In genomic region chr19:6942764-6943163, GRCm38 (mm10) we compare ENCODE assay signal across 9 mouse cellular contexts. TPM values are rescaled to one million over a fixed set of nuclear protein-coding genes. Genes with fewer than 3 reads are reported as not detected.
A peak's percentile ranks its signal among the peaks of the same experiment; 100 is the strongest.
DNase-seq lines count a peak whose midpoint lies in the region; ATAC-seq and TF ChIP-seq lines count a peak whose summit lies in the region.
"Had no signal": no experiment of that assay in that cellular context is flagged by ENCODE, and none has a peak within 500 bp of the region (broad histone marks: within the 10 kb centered on the region; RNA-seq: fewer than 3 reads in every experiment).

No protein-coding gene starts in this region.

- no peak for DNase-seq in layer of hippocampus, adult 2 months (ENCODE audit: low spot score in 2 of 2)
- DNase-seq in layer of hippocampus, postnatal 14 days (ENCODE audit: low spot score in 2 of 2): no peak
- DNase-seq in embryonic facial prominence, embryonic 11.5 days (ENCODE audit: low spot score): no peak
- DNase-seq in layer of hippocampus, adult 18-20 months (ENCODE audit: low spot score in 2 of 2): no peak
- no peak for DNase-seq in spleen, postnatal 10 days (ENCODE audit: low spot score in 2 of 2)

- H3K36me3 ChIP-seq in embryonic facial prominence, embryonic 11.5 days (replicated peaks; ENCODE audit: control insufficient read depth, insufficient read depth, low read depth, low read length): no peaks in the 10 kb centered on the region
- H3K36me3 ChIP-seq in hindbrain, embryonic 15.5 days: no peaks in the 10 kb centered on the region
- H3K36me3 ChIP-seq in midbrain, embryonic 16.5 days (ENCODE audit: control insufficient read depth, insufficient read depth, low read length): no peaks in the 10 kb centered on the region

- H3K4me2 ChIP-seq in embryonic facial prominence, embryonic 11.5 days (ENCODE audit: low read depth, low read length): peak overlapping the region; percentile 98
- H3K4me2 ChIP-seq in hindbrain, embryonic 15.5 days: peak overlapping the region; percentile 98
- peak overlapping the region; percentile 99 for H3K4me2 ChIP-seq in midbrain, embryonic 16.5 days (ENCODE audit: low read length)

- H3K27ac ChIP-seq in layer of hippocampus, adult 2 months: peak overlapping the region; percentile 98
- H3K27ac ChIP-seq in embryonic facial prominence, embryonic 11.5 days (replicated peaks; ENCODE audit: low read depth, low read length): peak overlapping the region; percentile 91; the same call in 1 of the 2 replicates
- H3K27ac ChIP-seq in hindbrain, embryonic 15.5 days (replicated peaks): peak overlapping the region; percentile 97
- H3K27ac ChIP-seq in midbrain, embryonic 16.5 days (ENCODE audit: low read length): peak overlapping the region; percentile 98

- peak overlapping the region; percentile 93 for H3K9ac ChIP-seq in embryonic facial prominence, embryonic 11.5 days (replicated peaks; ENCODE audit: low read length)
- peak overlapping the region; percentile 94 for H3K9ac ChIP-seq in hindbrain, embryonic 15.5 days
- peak overlapping the region; percentile 99 for H3K9ac ChIP-seq in midbrain, embryonic 16.5 days (ENCODE audit: low read depth, low read length)

- H3K27me3 ChIP-seq in embryonic facial prominence, embryonic 11.5 days (ENCODE audit: control insufficient read depth, insufficient read depth, low read length): no peaks in the 10 kb centered on the region
- H3K27me3 ChIP-seq in hindbrain, embryonic 15.5 days: no peaks in the 10 kb centered on the region
- H3K27me3 ChIP-seq in midbrain, embryonic 16.5 days (ENCODE audit: control insufficient read depth, insufficient read depth, low read depth, low read length): no peaks in the 10 kb centered on the region

- 22% methylated on average over 5 of the region's 5 CpGs for WGBS in embryonic facial prominence, embryonic 11.5 days
- 29% methylated on average over 5 of the region's 5 CpGs for WGBS in hindbrain, embryonic 15.5 days
- 31% methylated on average over 5 of the region's 5 CpGs for WGBS in midbrain, embryonic 16.5 days

- peak overlapping the region; percentile 81 for H3K4me3 ChIP-seq in layer of hippocampus, adult 2 months
- H3K4me3 ChIP-seq in embryonic facial prominence, embryonic 11.5 days (ENCODE audit: low read depth, low read length): peak overlapping the region; percentile 80
- H3K4me3 ChIP-seq in hindbrain, embryonic 15.5 days: peak overlapping the region; percentile 94
- peak overlapping the region; percentile 89 for H3K4me3 ChIP-seq in midbrain, embryonic 16.5 days (ENCODE audit: low read depth, low read length)

- no peak for TF ChIP-seq CTCF in layer of hippocampus, adult 2 months (conservative IDR thresholded peaks at IDR 0.05)

- no peak for ATAC-seq in embryonic facial prominence, embryonic 11.5 days (replicated peaks; ENCODE audit: insufficient number of reproducible peaks, low FRiP score, low TSS enrichment, low read depth)
- peak; percentile 4; the same call in 1 of the 2 replicates for ATAC-seq in hindbrain, embryonic 15.5 days (ENCODE audit: low FRiP score, low read depth)
- ATAC-seq in midbrain, embryonic 16.5 days: peak; percentile 9; the same call in 1 of the 2 replicates
- no peak for ATAC-seq in frontal cortex, adult (ENCODE audit: low TSS enrichment)

- no peaks in the 10 kb centered on the region for H3K9me3 ChIP-seq in embryonic facial prominence, embryonic 11.5 days (replicated peaks; ENCODE audit: control insufficient read depth, low read length)
- H3K9me3 ChIP-seq in hindbrain, embryonic 15.5 days: no peaks in the 10 kb centered on the region
- no peaks in the 10 kb centered on the region for H3K9me3 ChIP-seq in midbrain, embryonic 16.5 days (replicated peaks; ENCODE audit: control insufficient read depth, low read length, poor library complexity, severe bottlenecking)

- no peaks in the 10 kb centered on the region for H3K4me1 ChIP-seq in embryonic facial prominence, embryonic 11.5 days (ENCODE audit: control insufficient read depth, insufficient read depth, low read length)
- peaks cover 48% of the 10 kb centered on the region for H3K4me1 ChIP-seq in hindbrain, embryonic 15.5 days (replicated peaks)
- H3K4me1 ChIP-seq in midbrain, embryonic 16.5 days (ENCODE audit: control insufficient read depth, insufficient read depth, low read length): peaks cover 30% of the 10 kb centered on the region

RNA-seq across cellular contexts. Expression of gene Gpr137, which starts 0.5 kb away (rescaled TPM):
- 100 to 1,000 TPM in 1 of 2 experiments, 10 to 100 TPM in 1; 100.0 to 105 TPM for total RNA-seq in layer of hippocampus, adult 2 months (2021)
- total RNA-seq in layer of hippocampus, postnatal 14 days (2021): 10 to 100 TPM; 88.1 to 94.9 TPM
- 18.1 and 21.9 TPM in 2 replicates for polyA plus RNA-seq in embryonic facial prominence, embryonic 11.5 days (2014; fragmentation: Nextera tagmentation; extraction: Ambion mirVana)
- polyA plus RNA-seq in hindbrain, embryonic 15.5 days (2015; fragmentation: Nextera tagmentation; extraction: Ambion mirVana): 64.0 and 79.2 TPM in 2 replicates
- 68.8 and 69.7 TPM in 2 replicates for polyA plus RNA-seq in midbrain, embryonic 16.5 days (2015; fragmentation: Nextera tagmentation; extraction: Ambion mirVana)
- 100 to 1,000 TPM; 105 to 108 TPM for total RNA-seq in layer of hippocampus, adult 18-20 months (2021)

RNA-seq across cellular contexts. Expression of gene Bad, which starts 1.1 kb away (rescaled TPM):
- total RNA-seq in layer of hippocampus, adult 2 months (2021): 10 to 100 TPM; 43.1 to 43.8 TPM
- 10 to 100 TPM; 37.4 to 39.2 TPM for total RNA-seq in layer of hippocampus, postnatal 14 days (2021)
- 57.4 and 60.7 TPM in 2 replicates for polyA plus RNA-seq in embryonic facial prominence, embryonic 11.5 days (2014; fragmentation: Nextera tagmentation; extraction: Ambion mirVana)
- 90.1 and 99.1 TPM in 2 replicates for polyA plus RNA-seq in hindbrain, embryonic 15.5 days (2015; fragmentation: Nextera tagmentation; extraction: Ambion mirVana)
- 84.7 and 92.5 TPM in 2 replicates for polyA plus RNA-seq in midbrain, embryonic 16.5 days (2015; fragmentation: Nextera tagmentation; extraction: Ambion mirVana)
- total RNA-seq in layer of hippocampus, adult 18-20 months (2021): 10 to 100 TPM; 37.8 to 44.4 TPM

RNA-seq across cellular contexts. Expression of gene Kcnk4, which starts 8.4 kb away (rescaled TPM):
- total RNA-seq in layer of hippocampus, adult 2 months (2021): 10 to 100 TPM; 15.3 to 18.2 TPM
- 10 to 100 TPM; 26.2 to 26.9 TPM for total RNA-seq in layer of hippocampus, postnatal 14 days (2021)
- 0.26 and 0.32 TPM in 2 replicates for polyA plus RNA-seq in embryonic facial prominence, embryonic 11.5 days (2014; fragmentation: Nextera tagmentation; extraction: Ambion mirVana)
- 9.0 and 13.1 TPM in 2 replicates for polyA plus RNA-seq in hindbrain, embryonic 15.5 days (2015; fragmentation: Nextera tagmentation; extraction: Ambion mirVana)
- polyA plus RNA-seq in midbrain, embryonic 16.5 days (2015; fragmentation: Nextera tagmentation; extraction: Ambion mirVana): 7.7 and 11.7 TPM in 2 replicates
- total RNA-seq in layer of hippocampus, adult 18-20 months (2021): 10 to 100 TPM; 15.4 to 17.0 TPM
- polyA plus RNA-seq: large intestine, adult 2 months had no signal

RNA-seq across cellular contexts. Expression of gene Catsperz, which starts 17.6 kb away (rescaled TPM):
- total RNA-seq in layer of hippocampus, adult 2 months (2021): 10 to 100 TPM; 10.8 to 12.5 TPM
- 10 to 100 TPM; 13.3 to 14.4 TPM for total RNA-seq in layer of hippocampus, postnatal 14 days (2021)
- 1.0 and 1.9 TPM in 2 replicates for polyA plus RNA-seq in embryonic facial prominence, embryonic 11.5 days (2014; fragmentation: Nextera tagmentation; extraction: Ambion mirVana)
- polyA plus RNA-seq in hindbrain, embryonic 15.5 days (2015; fragmentation: Nextera tagmentation; extraction: Ambion mirVana): 2.0 and 3.1 TPM in 2 replicates
- 0.85 and 1.9 TPM in 2 replicates for polyA plus RNA-seq in midbrain, embryonic 16.5 days (2015; fragmentation: Nextera tagmentation; extraction: Ambion mirVana)
- total RNA-seq in layer of hippocampus, adult 18-20 months (2021): 10 to 100 TPM in 1 of 2 experiments, 1 to 10 TPM in 1; 8.2 to 12.6 TPM

RNA-seq across cellular contexts. Expression of gene Esrra, which starts 21.2 kb away (rescaled TPM):
- 10 to 100 TPM; 56.9 to 63.4 TPM for total RNA-seq in layer of hippocampus, adult 2 months (2021)
- total RNA-seq in layer of hippocampus, postnatal 14 days (2021): 10 to 100 TPM; 52.6 to 59.2 TPM
- polyA plus RNA-seq in embryonic facial prominence, embryonic 11.5 days (2014; fragmentation: Nextera tagmentation; extraction: Ambion mirVana): 2.7 and 3.3 TPM in 2 replicates
- 17.5 and 18.7 TPM in 2 replicates for polyA plus RNA-seq in hindbrain, embryonic 15.5 days (2015; fragmentation: Nextera tagmentation; extraction: Ambion mirVana)
- 13.2 and 13.4 TPM in 2 replicates for polyA plus RNA-seq in midbrain, embryonic 16.5 days (2015; fragmentation: Nextera tagmentation; extraction: Ambion mirVana)
- 10 to 100 TPM; 59.5 to 59.6 TPM for total RNA-seq in layer of hippocampus, adult 18-20 months (2021)

Comparison
In these comparisons a context has a peak if more than half of its experiments do, and no peak if none do; other contexts are left out.
1. ATAC-seq: peak in hindbrain, embryonic 15.5 days (single experiment) and midbrain, embryonic 16.5 days (single experiment); none in embryonic facial prominence, embryonic 11.5 days (single experiment) and frontal cortex, adult (single experiment).
2. Peak in every context shown above with its lines, with median percentiles within 50 percentile points of each other: H3K27ac ChIP-seq, H3K4me3 ChIP-seq, H3K4me2 ChIP-seq and H3K9ac ChIP-seq.